Mouse (Mus musculus): ENCODE measurements at regions not wholly inside any gene's neighbourhood (a gene's known extent, or its start where the extent isn't known, plus 50 kb on each side); places are given as distances from the start of the nearest gene placed in this dataset.

DNA sequence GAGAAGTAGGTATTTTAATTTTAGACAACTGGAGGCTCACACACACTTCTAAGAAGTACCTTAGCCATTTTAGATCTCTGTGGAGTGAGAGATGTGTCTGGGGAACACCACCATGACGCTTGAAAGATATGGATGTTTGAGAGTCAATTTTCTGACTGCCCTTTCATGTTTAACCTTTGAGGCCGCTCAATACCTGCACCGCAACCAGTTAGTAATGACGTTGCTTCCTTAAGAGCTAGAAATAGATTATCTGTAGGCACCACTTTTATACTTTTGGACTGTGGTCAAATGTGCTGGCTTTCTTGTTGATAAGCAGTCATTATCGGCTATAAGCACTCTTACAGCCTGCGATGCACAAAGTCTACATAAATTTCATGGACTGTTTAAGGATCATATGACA lies 78.3 kb upstream of the Bmp2k start:
- Histone ChIP-seq H3K27me3 (replicated peaks) (no peaks in the 10 kb centered on the region), H3K36me3 (replicated peaks) (no peaks in the 10 kb centered on the region), H3K9ac (no peak overlapping the region), H3K4me1 (0 out of 2 replicates have a peak, but pooled peaks cover 3% of the 10 kb centered on the region), H3K4me2 (no peak overlapping the region), H3K4me3 (no peak overlapping the region), H3K27ac (no peak overlapping the region), H3K9me3 (no peaks in the 10 kb centered on the region)
- WGBS: 84% methylated on average over 6 of the region's 6 CpGs
- ATAC-seq (replicated peaks): no peak

DNA sequence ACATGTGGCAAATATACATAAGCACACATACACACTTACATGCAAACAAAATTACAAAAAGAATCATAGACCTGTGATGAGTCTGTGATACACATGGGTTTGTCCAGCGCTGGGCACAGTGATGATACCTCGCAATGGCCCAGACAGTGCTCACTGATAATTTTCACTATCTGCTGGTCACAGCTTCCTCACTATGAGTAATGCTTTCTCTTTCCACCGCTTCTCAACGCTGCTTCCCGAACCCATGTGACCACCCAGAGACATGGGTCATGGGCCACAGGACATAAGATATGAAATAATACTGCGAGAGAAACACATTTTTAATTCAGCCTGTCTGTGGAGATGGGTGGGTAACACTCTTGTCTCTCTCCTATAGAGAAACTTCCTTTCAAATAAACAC lies 76.5 kb upstream of the Bmp2k start:
- Histone ChIP-seq H3K4me1 (0 out of 2 replicates have a peak, but pooled peaks cover 3% of the 10 kb centered on the region), H3K4me2 (no peak overlapping the region), H3K9ac (no peak overlapping the region), H3K27me3 (replicated peaks) (no peaks in the 10 kb centered on the region), H3K36me3 (replicated peaks) (no peaks in the 10 kb centered on the region), H3K4me3 (no peak overlapping the region), H3K27ac (no peak overlapping the region), H3K9me3 (no peaks in the 10 kb centered on the region)
- ATAC-seq (replicated peaks): no peak
- 89% methylated on average over 6 of the region's 6 CpGs for WGBS

DNA sequence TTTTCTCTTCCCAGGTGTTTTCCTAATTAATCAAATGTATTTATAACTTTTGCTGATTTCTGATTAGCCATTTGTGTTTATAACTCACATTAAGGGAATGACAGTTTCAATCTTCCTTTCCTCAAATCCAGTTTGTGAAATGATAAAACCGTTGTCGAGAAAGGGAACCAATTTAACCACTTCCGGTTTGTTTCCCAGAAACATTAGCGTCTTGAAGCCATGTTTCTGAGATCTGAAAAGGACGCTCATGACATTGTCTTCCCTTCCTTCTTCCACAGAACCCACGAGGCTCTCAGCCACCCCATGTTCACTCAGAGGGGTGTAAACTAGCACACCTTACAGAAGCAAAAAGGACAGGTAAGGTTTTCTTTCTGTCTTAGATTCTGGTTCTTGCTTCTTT lies 76.0 kb upstream of the Bmp2k start:
- Histone ChIP-seq H3K9me3 (no peaks in the 10 kb centered on the region), H3K4me2 (no peak overlapping the region), H3K4me1 (0 out of 2 replicates have a peak, but pooled peaks cover 3% of the 10 kb centered on the region), H3K27me3 (replicated peaks) (no peaks in the 10 kb centered on the region), H3K4me3 (no peak overlapping the region), H3K27ac (no peak overlapping the region), H3K36me3 (replicated peaks) (no peaks in the 10 kb centered on the region), H3K9ac (no peak overlapping the region)
- WGBS: 81% methylated on average over 6 of the region's 6 CpGs
- no peak for ATAC-seq (replicated peaks)

DNA sequence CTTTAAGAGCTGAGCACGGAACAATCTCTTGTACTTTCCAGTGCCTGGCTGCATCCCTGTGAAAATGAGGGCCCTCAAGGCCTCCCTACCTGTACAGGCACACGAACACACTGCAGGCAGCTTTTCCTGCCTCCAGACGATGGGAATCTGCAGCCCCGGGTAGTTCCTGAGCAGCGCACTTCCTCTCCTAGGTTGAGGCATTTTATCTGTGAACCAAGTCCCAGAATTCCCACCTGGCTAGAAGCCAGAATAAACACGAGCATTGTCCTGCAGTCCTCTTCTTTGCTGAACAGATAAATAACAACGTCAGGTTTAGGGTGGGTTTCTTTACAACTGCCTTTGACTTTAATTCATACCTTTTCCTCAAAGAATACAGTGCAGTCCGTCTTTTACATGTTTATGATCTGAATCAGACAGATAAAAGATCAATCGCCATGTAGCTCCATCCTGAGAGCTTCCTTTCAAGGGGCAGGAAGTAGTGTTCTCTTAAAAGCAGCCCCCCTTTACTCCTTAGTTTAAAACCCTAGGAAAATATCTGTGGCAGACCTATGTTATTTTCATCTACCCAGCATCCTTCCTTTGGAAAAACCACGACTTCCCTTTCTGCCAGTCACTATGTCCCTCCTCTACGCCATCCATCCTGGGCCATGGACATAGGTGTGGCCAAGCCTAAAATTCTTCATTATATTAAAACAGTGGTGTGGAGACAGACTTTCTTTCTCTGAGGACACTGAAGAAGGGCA lies 75.3 kb upstream of the Bmp2k start:
- H3K27ac ChIP-seq: no peak overlapping the region
- no peaks in the 10 kb centered on the region for H3K9me3 ChIP-seq
- no peaks in the 10 kb centered on the region for H3K36me3 ChIP-seq (replicated peaks)
- no peak overlapping the region for H3K9ac ChIP-seq
- no peak overlapping the region for H3K4me2 ChIP-seq
- H3K4me1 ChIP-seq: 0 out of 2 replicates have a peak, but pooled peaks cover 3% of the 10 kb centered on the region
- no peaks in the 10 kb centered on the region for H3K27me3 ChIP-seq (replicated peaks)
- ATAC-seq (replicated peaks): no peak
- no peak overlapping the region for H3K4me3 ChIP-seq
- WGBS: 67% methylated on average over 11 of the region's 11 CpGs

DNA sequence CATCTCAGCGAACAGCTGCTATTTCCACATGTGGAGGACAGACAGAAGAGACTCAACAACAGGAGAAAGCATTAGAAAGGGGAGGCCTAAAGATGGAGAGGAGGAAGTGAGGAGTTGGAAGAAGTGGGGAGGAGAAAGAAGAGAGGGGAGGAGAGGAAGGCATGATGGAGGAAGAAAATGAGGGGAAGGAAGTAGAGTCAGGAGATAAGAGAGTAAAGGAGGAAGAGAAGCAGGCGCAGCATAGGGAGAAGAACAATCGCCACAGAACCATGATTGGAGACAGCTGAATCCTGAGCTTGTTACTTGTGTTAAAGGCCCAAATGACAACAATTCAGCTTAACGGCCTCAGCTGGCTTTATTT lies 74.8 kb upstream of the Bmp2k start:
- Histone ChIP-seq H3K4me1 (0 out of 2 replicates have a peak, but pooled peaks cover 3% of the 10 kb centered on the region), H3K9me3 (no peaks in the 10 kb centered on the region), H3K27me3 (replicated peaks) (no peaks in the 10 kb centered on the region), H3K36me3 (replicated peaks) (no peaks in the 10 kb centered on the region), H3K4me3 (no peak overlapping the region), H3K27ac (no peak overlapping the region), H3K4me2 (no peak overlapping the region), H3K9ac (no peak overlapping the region)
- WGBS: 47% methylated on average over 4 of the region's 4 CpGs
- no peak for ATAC-seq (replicated peaks)

DNA sequence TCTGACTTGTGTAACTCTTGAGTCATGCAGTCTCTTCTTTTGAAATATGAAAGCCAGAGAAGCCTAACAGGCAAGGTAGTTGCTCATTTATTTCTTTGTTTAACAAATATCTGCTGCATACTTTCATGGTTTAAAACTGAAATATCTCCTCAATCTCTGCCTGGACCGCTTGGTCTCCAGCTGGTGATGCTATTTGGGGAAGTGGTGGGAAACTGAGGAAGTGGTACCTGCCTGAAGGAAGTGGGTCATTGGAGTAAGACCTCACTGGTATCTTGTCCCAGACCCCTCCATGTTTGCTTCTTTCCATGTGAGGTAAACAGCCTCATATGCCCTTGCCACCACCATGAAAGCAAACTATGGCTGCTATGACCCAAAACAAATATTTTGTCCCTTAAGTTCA lies 74.0 kb upstream of the Bmp2k start:
- Histone ChIP-seq H3K4me2 (no peak overlapping the region), H3K27me3 (replicated peaks) (no peaks in the 10 kb centered on the region), H3K9ac (no peak overlapping the region), H3K36me3 (replicated peaks) (no peaks in the 10 kb centered on the region), H3K27ac (no peak overlapping the region), H3K4me1 (0 out of 2 replicates have a peak, but pooled peaks cover 3% of the 10 kb centered on the region), H3K9me3 (no peaks in the 10 kb centered on the region), H3K4me3 (no peak overlapping the region)
- ATAC-seq (replicated peaks): no peak
- WGBS: 89% methylated on average over 1 of the region's 1 CpGs

DNA sequence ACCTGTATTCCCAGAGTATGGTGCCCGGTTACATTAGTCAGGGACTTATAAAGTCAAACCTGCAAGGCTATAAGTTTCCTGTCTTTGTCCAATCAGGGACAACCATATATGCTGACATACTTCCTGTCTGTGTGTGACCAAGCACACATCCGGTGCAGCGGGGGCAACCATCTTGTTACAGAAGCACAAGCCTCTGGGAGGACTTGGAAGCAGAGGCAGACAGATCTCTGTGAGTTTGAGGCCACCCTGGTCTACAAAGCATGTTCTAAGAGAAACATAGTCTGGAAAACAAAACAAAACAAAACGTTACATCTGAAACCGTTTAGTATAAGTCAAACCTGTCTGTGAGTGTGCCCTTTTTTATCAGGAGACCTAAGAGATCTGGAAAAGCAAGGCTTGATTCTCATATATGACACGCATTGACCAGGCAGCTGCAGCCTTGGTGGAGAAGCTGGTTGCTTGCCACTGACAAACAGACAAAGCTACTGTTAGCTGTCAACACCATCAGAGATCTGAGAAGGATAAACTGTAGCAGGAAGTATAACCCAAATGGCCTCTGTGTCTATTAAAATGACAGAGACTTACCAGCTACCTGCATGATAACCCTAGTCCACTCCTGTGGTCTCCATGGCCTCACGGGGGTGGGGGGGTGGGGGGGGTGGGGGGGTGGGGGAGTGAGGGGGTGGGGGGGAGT lies 72.6 kb upstream of the Bmp2k start:
- WGBS: 95% methylated on average over 6 of the region's 7 CpGs
- no peak for ATAC-seq (replicated peaks)
- 0 out of 2 replicates have a peak, but pooled peaks cover 3% of the 10 kb centered on the region for H3K4me1 ChIP-seq
- H3K4me3 ChIP-seq: no peak overlapping the region
- H3K36me3 ChIP-seq (replicated peaks): no peaks in the 10 kb centered on the region
- no peaks in the 10 kb centered on the region for H3K27me3 ChIP-seq (replicated peaks)
- H3K9me3 ChIP-seq: no peaks in the 10 kb centered on the region
- H3K27ac ChIP-seq: no peak overlapping the region
- no peak overlapping the region for H3K4me2 ChIP-seq
- H3K9ac ChIP-seq: no peak overlapping the region

DNA sequence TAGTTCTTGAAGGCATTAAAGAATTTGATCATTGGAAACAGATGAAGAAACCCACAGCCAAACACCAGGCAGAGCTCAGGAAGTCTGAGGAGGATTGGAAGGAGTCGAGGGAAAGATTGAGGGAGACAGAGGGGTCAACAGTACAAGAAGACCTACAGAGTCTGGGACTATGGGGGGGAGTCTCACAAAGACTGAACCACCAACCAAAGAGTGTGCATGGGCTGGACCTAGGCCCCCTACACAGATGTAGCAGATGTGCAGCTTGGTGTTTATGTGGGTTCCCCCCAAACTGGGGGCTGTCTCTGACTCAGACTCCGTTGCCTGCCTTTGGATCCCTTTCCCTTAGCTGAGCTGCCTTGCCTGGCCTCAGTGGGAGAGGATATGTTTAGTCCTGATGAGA lies 71.5 kb upstream of the Bmp2k start:
- ATAC-seq (replicated peaks): no peak
- 85% methylated on average over 2 of the region's 2 CpGs for WGBS
- Histone ChIP-seq H3K36me3 (replicated peaks) (no peaks in the 10 kb centered on the region), H3K4me2 (no peak overlapping the region), H3K9me3 (no peaks in the 10 kb centered on the region), H3K4me3 (no peak overlapping the region), H3K27ac (no peak overlapping the region), H3K4me1 (0 out of 2 replicates have a peak, but pooled peaks cover 3% of the 10 kb centered on the region), H3K27me3 (replicated peaks) (no peaks in the 10 kb centered on the region), H3K9ac (no peak overlapping the region)

DNA sequence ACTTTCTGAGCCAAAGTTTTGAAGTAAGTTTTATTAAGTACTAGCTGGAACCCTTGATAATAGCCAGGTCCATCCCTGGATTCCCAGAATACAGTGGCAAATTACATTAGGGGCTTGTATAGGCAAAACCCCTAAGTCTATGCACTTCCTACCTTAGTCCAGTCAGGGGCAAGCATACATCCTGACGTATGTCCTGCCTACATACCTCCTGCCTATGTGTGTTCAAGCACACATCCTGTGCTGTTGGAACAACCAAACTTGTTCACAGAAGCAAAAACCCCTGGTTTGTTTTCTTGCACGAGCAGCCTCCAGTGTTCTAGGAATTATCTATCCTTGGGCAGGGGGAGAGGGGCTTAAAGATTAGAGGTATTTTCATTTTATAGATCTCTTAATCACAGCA lies 66.4 kb upstream of the Bmp2k start:
- Histone ChIP-seq H3K27ac (no peak overlapping the region), H3K4me1 (no peaks in the 10 kb centered on the region), H3K9ac (no peak overlapping the region), H3K4me3 (no peak overlapping the region), H3K9me3 (no peaks in the 10 kb centered on the region), H3K4me2 (no peak overlapping the region), H3K27me3 (replicated peaks) (no peaks in the 10 kb centered on the region), H3K36me3 (replicated peaks) (no peaks in the 10 kb centered on the region)
- no peak for ATAC-seq (replicated peaks)
- WGBS: 57% methylated on average over 2 of the region's 2 CpGs

DNA sequence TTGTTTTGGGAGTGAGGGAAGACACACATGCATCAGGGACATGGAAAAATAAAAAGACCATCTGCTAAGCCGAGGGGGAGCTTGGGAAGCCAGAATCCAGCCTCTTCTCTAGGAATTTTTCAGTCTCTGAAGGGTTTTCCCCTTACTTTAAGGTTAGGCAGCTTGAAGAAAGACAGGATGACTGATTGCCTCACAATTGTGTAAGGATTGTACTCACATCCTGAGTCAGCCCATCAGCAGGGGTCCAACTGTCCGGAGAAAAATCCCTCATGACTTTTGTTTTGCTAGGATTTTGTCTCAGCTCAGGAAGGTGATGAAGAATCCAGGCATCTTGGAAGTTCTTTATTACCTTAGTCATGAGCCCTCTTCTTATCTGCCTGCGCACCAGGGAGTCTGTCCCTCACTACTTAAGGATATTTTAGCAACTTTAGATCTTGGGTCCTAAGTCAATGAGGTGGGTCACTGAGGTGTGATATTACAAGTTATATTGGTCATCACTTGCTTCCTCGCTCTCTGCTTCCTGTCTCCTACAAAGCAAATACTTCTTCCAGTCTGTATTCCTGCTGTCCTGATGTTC lies 65.8 kb upstream of the Bmp2k start:
- H3K4me2 ChIP-seq: no peak overlapping the region
- H3K9me3 ChIP-seq: no peaks in the 10 kb centered on the region
- no peaks in the 10 kb centered on the region for H3K4me1 ChIP-seq
- no peak overlapping the region for H3K27ac ChIP-seq
- H3K27me3 ChIP-seq (replicated peaks): no peaks in the 10 kb centered on the region
- no peak overlapping the region for H3K9ac ChIP-seq
- no peaks in the 10 kb centered on the region for H3K36me3 ChIP-seq (replicated peaks)
- H3K4me3 ChIP-seq: no peak overlapping the region
- ATAC-seq (replicated peaks): no peak
- WGBS: 63% methylated on average over 4 of the region's 4 CpGs

DNA sequence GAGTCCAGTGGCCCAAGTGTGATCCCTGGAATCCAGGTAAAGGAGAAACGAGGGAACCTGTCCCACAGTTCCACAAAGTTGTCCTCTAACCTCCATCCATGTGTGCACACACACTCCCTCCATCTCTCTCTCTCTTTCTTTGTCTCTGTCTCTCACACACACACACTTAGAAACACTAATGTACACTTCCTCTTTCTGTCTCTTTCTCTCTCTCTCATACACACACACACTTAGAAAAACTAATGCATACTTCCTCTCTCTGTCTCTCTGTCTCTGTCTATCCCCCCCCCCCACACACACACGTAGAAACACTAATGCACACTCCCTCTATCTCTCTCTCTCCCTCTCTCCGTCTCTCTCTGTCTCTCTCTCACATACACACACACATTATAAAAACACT lies 61.2 kb upstream of the Bmp2k start:
- no peak overlapping the region for H3K9ac ChIP-seq
- H3K27me3 ChIP-seq (replicated peaks): no peaks in the 10 kb centered on the region
- no peak overlapping the region for H3K27ac ChIP-seq
- no peak for ATAC-seq (replicated peaks)
- H3K36me3 ChIP-seq (replicated peaks): no peaks in the 10 kb centered on the region
- WGBS: 89% methylated on average over 3 of the region's 3 CpGs
- H3K4me1 ChIP-seq: peaks cover 6% of the 10 kb centered on the region; the same call in 1 of the 2 replicates
- H3K4me2 ChIP-seq: no peak overlapping the region
- no peak overlapping the region for H3K4me3 ChIP-seq
- no peaks in the 10 kb centered on the region for H3K9me3 ChIP-seq

DNA sequence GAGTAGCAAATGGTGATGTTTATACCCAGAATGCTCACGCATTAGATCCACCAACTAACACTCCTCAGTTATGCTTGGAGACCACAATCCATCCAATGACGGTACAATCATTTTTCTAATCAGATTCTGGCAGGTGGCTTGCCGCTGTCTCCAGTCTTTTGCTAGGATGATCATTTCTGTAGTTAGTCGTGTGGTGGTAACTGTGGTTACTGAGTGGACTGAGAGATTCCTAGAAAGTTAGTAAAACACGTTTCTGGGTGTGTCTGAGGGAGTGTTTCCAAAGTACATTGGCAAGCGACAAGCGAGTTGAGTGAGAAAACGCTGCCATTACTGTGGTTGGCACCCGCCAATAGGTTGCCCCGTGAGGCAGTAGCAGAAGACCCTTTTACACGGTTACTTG lies 58.8 kb upstream of the Bmp2k start:
- Histone ChIP-seq H3K9ac (no peak overlapping the region), H3K27ac (no peak overlapping the region), H3K9me3 (no peaks in the 10 kb centered on the region), H3K36me3 (replicated peaks) (no peaks in the 10 kb centered on the region), H3K4me3 (no peak overlapping the region), H3K27me3 (replicated peaks) (no peaks in the 10 kb centered on the region), H3K4me1 (peaks cover 6% of the 10 kb centered on the region; the same call in 1 of the 2 replicates), H3K4me2 (no peak overlapping the region)
- WGBS: 89% methylated on average over 11 of the region's 11 CpGs
- no peak for ATAC-seq (replicated peaks)
